Comparison of ENCODE assay signal across 8 mouse cellular contexts in genomic region chr7:55793236-55793951, GRCm38 (mm10). TPM values are rescaled to one million over a fixed set of nuclear protein-coding genes. Genes with fewer than 3 reads are reported as not detected.
DNase-seq lines count a peak whose midpoint lies in the region; ATAC-seq and TF ChIP-seq lines count a peak whose summit lies in the region.

No protein-coding gene starts in this region.

- no peaks in the 10 kb centered on the region for H3K27me3 ChIP-seq in cerebellum, adult 2 months (ENCODE audit: control insufficient read depth, insufficient read depth, low read length)
- no peaks in the 10 kb centered on the region for H3K27me3 ChIP-seq in testis, adult 2 months (ENCODE audit: control insufficient read depth, insufficient read depth, low read length)
- H3K27me3 ChIP-seq in limb, embryonic 11.5 days (ENCODE audit: control insufficient read depth, insufficient read depth, low read length) = no peaks in the 10 kb centered on the region
- no peaks in the 10 kb centered on the region for H3K27me3 ChIP-seq in small intestine, adult 2 months (ENCODE audit: control insufficient read depth, insufficient read depth, low read length)

- H3K9ac ChIP-seq in limb, embryonic 11.5 days (ENCODE audit: low read length) = peak overlapping the region; percentile 89

- 30% methylated on average over 13 of the region's 13 CpGs for WGBS in cerebellum, adult 2 months
- 34% methylated on average over 13 of the region's 13 CpGs for WGBS in limb, embryonic 11.5 days
- 37% methylated on average over 13 of the region's 13 CpGs for WGBS in small intestine, adult 2 months

- peak; percentile 11 to 24 for DNase-seq in cerebellum, adult 2 months
- DNase-seq in testis, postnatal 10 days (ENCODE audit: low spot score) = no peak
- peak; percentile 24 for DNase-seq in limb, embryonic 11.5 days (ENCODE audit: low spot score)
- no peak for DNase-seq in urinary bladder, adult 2 months (ENCODE audit: low spot score)
- DNase-seq in T-cell, adult 2 months (ENCODE audit: low spot score) = no peak

- no peak for ATAC-seq in cerebellum, adult (ENCODE audit: insufficient number of reproducible peaks, low FRiP score, low TSS enrichment)
- peak; percentile 46; the same call in 1 of the 2 replicates for ATAC-seq in limb, embryonic 11.5 days (ENCODE audit: insufficient number of reproducible peaks, low FRiP score, low TSS enrichment, low read depth)

- H3K36me3 ChIP-seq in testis, adult 2 months (ENCODE audit: control insufficient read depth, insufficient read depth, low read length) = no peaks in the 10 kb centered on the region; the same call in 1 of the 2 replicates
- peaks cover 11% of the 10 kb centered on the region; the same call in 1 of the 2 replicates for H3K36me3 ChIP-seq in limb, embryonic 11.5 days (ENCODE audit: control insufficient read depth, insufficient read depth, low read length)
- peaks cover 14% of the 10 kb centered on the region for H3K36me3 ChIP-seq in small intestine, adult 2 months (ENCODE audit: control insufficient read depth, insufficient read depth, low read length)

- no peaks in the 10 kb centered on the region for H3K9me3 ChIP-seq in limb, embryonic 11.5 days (ENCODE audit: control insufficient read depth, low read length)

- peak overlapping the region; percentile 52 for H3K4me2 ChIP-seq in limb, embryonic 11.5 days (ENCODE audit: low read depth, severe bottlenecking)

- TF ChIP-seq POLR2A in cerebellum, adult 2 months (IDR thresholded peaks at IDR 0.05; ENCODE audit: borderline replicate concordance, insufficient read depth, low read length) = no peak
- TF ChIP-seq POLR2A in testis, adult 2 months (IDR thresholded peaks at IDR 0.05; ENCODE audit: control insufficient read depth, low read depth, low read length) = no peak
- no peak for TF ChIP-seq POLR2A in small intestine, adult 2 months (IDR thresholded peaks at IDR 0.05; ENCODE audit: low read depth, low read length)

- TF ChIP-seq CTCF in cerebellum, adult 2 months (IDR thresholded peaks at IDR 0.05; ENCODE audit: borderline replicate concordance, insufficient read depth, low read depth, low read length) = no peak
- TF ChIP-seq CTCF in testis, adult 2 months (IDR thresholded peaks at IDR 0.05; ENCODE audit: control insufficient read depth, insufficient read depth, insufficient replicate concordance, low read depth, low read length) = no peak
- no peak for TF ChIP-seq CTCF in small intestine, adult 2 months (IDR thresholded peaks at IDR 0.05; ENCODE audit: extremely low read depth, insufficient read length, insufficient replicate concordance, low read depth, low read length)

- H3K27ac ChIP-seq in cerebellum, adult 2 months (ENCODE audit: insufficient read depth, low read length) = no peak overlapping the region
- peak overlapping the region; percentile 69 for H3K27ac ChIP-seq in testis, adult 2 months (ENCODE audit: control insufficient read depth, insufficient read depth, low read depth, low read length)
- 0 out of 2 replicates have a peak overlapping the region, but pooled peaks have one; percentile 21 for H3K27ac ChIP-seq in limb, embryonic 11.5 days (replicated peaks; ENCODE audit: low read depth, low read length)
- no peak overlapping the region for H3K27ac ChIP-seq in small intestine, adult 2 months (ENCODE audit: insufficient read depth, low read depth, low read length)

- H3K4me3 ChIP-seq in cerebellum, adult 2 months (replicated peaks; ENCODE audit: insufficient read depth, low read depth, low read length) = peak overlapping the region; percentile 72
- peak overlapping the region; percentile 90 for H3K4me3 ChIP-seq in testis, adult 2 months (ENCODE audit: control insufficient read depth, low read depth, low read length)
- peak overlapping the region; percentile 83 for H3K4me3 ChIP-seq in limb, embryonic 11.5 days (ENCODE audit: low read depth, low read length)
- H3K4me3 ChIP-seq in small intestine, adult 2 months (ENCODE audit: low read depth, low read length) = peak overlapping the region; percentile 86

- H3K4me1 ChIP-seq in cerebellum, adult 2 months (ENCODE audit: control insufficient read depth, insufficient read depth, low read length) = peaks cover 7% of the 10 kb centered on the region; the same call in 1 of the 2 replicates
- peaks cover 2% of the 10 kb centered on the region for H3K4me1 ChIP-seq in testis, adult 2 months (ENCODE audit: control insufficient read depth, insufficient read depth, low read length)
- 0 out of 2 replicates have a peak, but pooled peaks cover 5% of the 10 kb centered on the region for H3K4me1 ChIP-seq in limb, embryonic 11.5 days (ENCODE audit: control insufficient read depth, insufficient read depth, low read length)
- peaks cover 2% of the 10 kb centered on the region; the same call in 1 of the 2 replicates for H3K4me1 ChIP-seq in small intestine, adult 2 months (ENCODE audit: control insufficient read depth, insufficient read depth, insufficient read length, low read length)

RNA-seq across cellular contexts. Expression of gene Tubgcp5, which starts 0.6 kb away (rescaled TPM):
- polyA plus RNA-seq in cerebellum, adult 2 months (2012; rRNA removed) = 26.9 and 30.4 TPM in 2 replicates
- 3.7 and 4.7 TPM in 2 replicates for polyA plus RNA-seq in testis, adult 2 months (2012; rRNA removed)
- polyA plus RNA-seq in limb, embryonic 11.5 days (2014; fragmentation: Nextera tagmentation; extraction: Ambion mirVana) = 34.1 and 42.2 TPM in 2 replicates
- polyA plus RNA-seq in small intestine, adult 2 months (2012; rRNA removed) = 0.30 and 0.67 TPM in 2 replicates
- polyA plus RNA-seq in urinary bladder, adult 2 months (2012; rRNA removed) = 14.7 and 14.8 TPM in 2 replicates

RNA-seq across cellular contexts. Expression of gene Siglech, which starts 25.4 kb away (rescaled TPM):
- 7.5 and 7.8 TPM in 2 replicates for polyA plus RNA-seq in cerebellum, adult 2 months (2012; rRNA removed)
- polyA plus RNA-seq in testis, adult 2 months (2012; rRNA removed) = 0.10 and 0.18 TPM in 2 replicates
- 0.18 and 0.51 TPM in 2 replicates for polyA plus RNA-seq in limb, embryonic 11.5 days (2014; fragmentation: Nextera tagmentation; extraction: Ambion mirVana)
- 1.2 and 1.5 TPM in 2 replicates for polyA plus RNA-seq in small intestine, adult 2 months (2012; rRNA removed)
- polyA plus RNA-seq in urinary bladder, adult 2 months (2012; rRNA removed) = 2.0 and 3.2 TPM in 2 replicates

RNA-seq across cellular contexts. Expression of gene Cyfip1, which starts 48.2 kb away (rescaled TPM):
- 48.2 and 52.8 TPM in 2 replicates for polyA plus RNA-seq in cerebellum, adult 2 months (2012; rRNA removed)
- polyA plus RNA-seq in testis, adult 2 months (2012; rRNA removed) = 5.6 and 6.6 TPM in 2 replicates
- polyA plus RNA-seq in limb, embryonic 11.5 days (2014; fragmentation: Nextera tagmentation; extraction: Ambion mirVana) = 118 and 120 TPM in 2 replicates
- polyA plus RNA-seq in small intestine, adult 2 months (2012; rRNA removed) = 16.1 and 37.9 TPM in 2 replicates
- polyA plus RNA-seq in urinary bladder, adult 2 months (2012; rRNA removed) = 38.8 and 48.5 TPM in 2 replicates

Comparison
In these comparisons a context has a peak if more than half of its experiments do, and no peak if none do; other contexts are left out.
1. DNase-seq: peak in cerebellum, adult 2 months (2 of 2) and limb, embryonic 11.5 days (single experiment); none in testis, postnatal 10 days (single experiment), urinary bladder, adult 2 months (single experiment) and T-cell, adult 2 months (single experiment).
2. H3K27ac ChIP-seq: peak in testis, adult 2 months (single experiment) and limb, embryonic 11.5 days (single experiment); none in cerebellum, adult 2 months (single experiment) and small intestine, adult 2 months (single experiment).
3. Peak in every context shown above with its lines, with median percentiles within 50 percentile points of each other: H3K4me3 ChIP-seq.